Mouse (Mus musculus) neural tube, embryonic 15.5 days (tissue): Measurements from ENCODE around the gene Cldn19. TPM values are rescaled to one million over a fixed set of nuclear protein-coding genes. Genes with fewer than 3 reads are reported as not detected.

Source experiments
- ATAC-seq: fragments of 200-750 bp; cut with Nextera tagmentation; 2 replicates; pipeline ENCODE4 v1.8.0; 2017; ENCODE audit warnings: mild to moderate bottlenecking, moderate TSS enrichment, moderate library complexity; ENCODE audit not compliant: low FRiP score
- H3K27ac ChIP-seq: fragments of 300-500 bp; sonication (generic); replicated peaks from 2 replicates; pipeline ENCODE4 v1.5.1; 2015; ENCODE audit warnings: mild to moderate bottlenecking, inconsistent platforms
- H3K27me3 ChIP-seq: fragments of 300-500 bp; sonication (generic); replicated peaks from 2 replicates; pipeline ENCODE4 v1.6.1; 2015; ENCODE audit warnings: inconsistent platforms
- H3K36me3 ChIP-seq: fragments of 300-500 bp; sonication (generic); 2 replicates; pipeline ENCODE4 v1.6.1; 2015; ENCODE audit warnings: inconsistent platforms
- H3K4me1 ChIP-seq: fragments of 300-500 bp; sonication (generic); 2 replicates; pipeline ENCODE4 v1.6.1; 2015; ENCODE audit warnings: inconsistent platforms
- H3K4me2 ChIP-seq: fragments of 300-500 bp; sonication (generic); 2 replicates; pipeline ENCODE4 v1.6.1; 2015; ENCODE audit warnings: inconsistent platforms, mild to moderate bottlenecking, moderate library complexity
- H3K4me3 ChIP-seq: fragments of 300-500 bp; sonication (generic); replicated peaks from 2 replicates; pipeline ENCODE4 v1.5.1; 2015; ENCODE audit warnings: mild to moderate bottlenecking, inconsistent platforms
- H3K9ac ChIP-seq: fragments of 300-500 bp; sonication (generic); replicated peaks from 2 replicates; pipeline ENCODE4 v1.6.1; 2015; ENCODE audit warnings: mild to moderate bottlenecking, inconsistent platforms
- H3K9me3 ChIP-seq: fragments of 300-500 bp; sonication (generic); replicated peaks from 2 replicates; pipeline ENCODE4 v1.6.1; 2016; ENCODE audit warnings: inconsistent platforms
- WGBS: fragments of 180-500 bp; shearing (Covaris S2); methylation state at CpG from one replicate; pipeline ENCODE4 v1.1.7; 2015; ENCODE audit warnings: mixed read lengths; 5-methylcytosine and 5-hydroxymethylcytosine counted together
- polyA plus RNA-seq: library from polyadenylated mRNA; unstranded; fragments of >200 nt; fragmentation: Nextera tagmentation; extraction: Ambion mirVana; gene quantifications from 2 replicates; pipeline ENCODE4 v1.2.1, GENCODE M21; 2015

The Cldn19 gene
- 0.36 and 0.81 TPM in 2 replicates for polyA plus RNA-seq

- WGBS, result 80% methylated on average over 12 of the region's 12 CpGs
- peak within 1 kb of the TSS; percentile 63 for H3K27ac ChIP-seq
- no peak within 1 kb of the TSS for H3K4me3 ChIP-seq
- no peak within 1 kb of the TSS for H3K9ac ChIP-seq
- no peaks in the 10 kb centered on the region for H3K27me3 ChIP-seq
- no peaks in the 10 kb centered on the region for H3K9me3 ChIP-seq
- no peak for ATAC-seq
- H3K4me1 ChIP-seq, result peaks cover 10% of the 10 kb centered on the region
- no peak within 1 kb of the TSS for H3K4me2 ChIP-seq
- no peaks in the 10 kb centered on the region for H3K36me3 ChIP-seq
These were observed at the start of gene Cldn19 for GRCm38 (mm10) chr4:119255351-119255750. Gene Cldn19 (plus strand): TSS chr4:119255414.

GRCm38 (mm10) chr4:119216667-119217066 lies 38.5 kb upstream of the Cldn19 start:
- no peak for ATAC-seq
- Histone ChIP-seq H3K4me2 (no peak overlapping the region), H3K4me3 (no peak overlapping the region), H3K9me3 (no peaks in the 10 kb centered on the region), H3K36me3 (no peaks in the 10 kb centered on the region), H3K9ac (no peak overlapping the region), H3K27ac (no peak overlapping the region), H3K4me1 (no peaks in the 10 kb centered on the region; the same call in 1 of the 2 replicates), H3K27me3 (0 out of 2 replicates have a peak, but pooled peaks cover 3% of the 10 kb centered on the region)
- WGBS, result 74% methylated on average over 8 of the region's 8 CpGs

GRCm38 (mm10) chr4:119218169-119218568 lies 37.0 kb upstream of the Cldn19 start, which contains the start of gene Tmem269:
Gene Tmem269 (minus strand): TSS chr4:119218217.
- Histone ChIP-seq H3K9ac (no peak within 1 kb of the TSS), H3K9me3 (no peaks in the 10 kb centered on the region), H3K4me1 (no peaks in the 10 kb centered on the region; the same call in 1 of the 2 replicates), H3K4me3 (no peak within 1 kb of the TSS), H3K27ac (no peak within 1 kb of the TSS), H3K36me3 (no peaks in the 10 kb centered on the region), H3K4me2 (no peak within 1 kb of the TSS), H3K27me3 (0 out of 2 replicates have a peak, but pooled peaks cover 3% of the 10 kb centered on the region)
- no peak for ATAC-seq
- 12% methylated on average over 11 of the region's 11 CpGs for WGBS

GRCm38 (mm10) chr4:119223696-119224095 lies 31.5 kb upstream of the Cldn19 start:
- peaks cover 38% of the 10 kb centered on the region for H3K36me3 ChIP-seq
- no peak overlapping the region for H3K4me3 ChIP-seq
- H3K9ac ChIP-seq, result no peak overlapping the region
- H3K4me1 ChIP-seq, result no peaks in the 10 kb centered on the region
- H3K9me3 ChIP-seq, result no peaks in the 10 kb centered on the region
- WGBS, result 88% methylated on average over 1 of the region's 1 CpGs
- no peak for ATAC-seq
- H3K27me3 ChIP-seq, result 0 out of 2 replicates have a peak, but pooled peaks cover 3% of the 10 kb centered on the region
- H3K27ac ChIP-seq, result no peak overlapping the region
- no peak overlapping the region for H3K4me2 ChIP-seq

DNA sequence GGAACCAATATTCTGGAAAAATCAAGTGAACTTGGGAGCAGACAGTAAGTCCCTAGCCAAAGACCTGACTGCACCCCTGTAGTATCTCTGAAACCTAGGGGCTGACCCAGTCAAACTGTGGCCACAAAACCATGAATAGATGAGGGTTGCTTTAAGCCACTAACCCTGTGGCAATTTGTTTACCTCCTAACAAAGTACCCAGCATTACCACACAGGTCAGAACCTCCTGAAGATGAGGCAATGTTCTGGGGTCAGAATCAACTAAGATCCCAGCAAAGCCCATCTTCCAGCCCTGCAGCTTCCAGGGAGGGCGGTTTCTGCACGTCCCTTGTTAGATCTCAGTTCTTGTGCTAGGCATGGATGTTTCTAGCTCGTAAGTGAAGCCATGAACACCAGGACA lies 30.7 kb upstream of the Cldn19 start:
- Histone ChIP-seq H3K9ac (no peak overlapping the region), H3K36me3 (peaks cover 38% of the 10 kb centered on the region), H3K27me3 (no peaks in the 10 kb centered on the region), H3K4me3 (no peak overlapping the region), H3K4me1 (no peaks in the 10 kb centered on the region), H3K9me3 (no peaks in the 10 kb centered on the region), H3K4me2 (no peak overlapping the region), H3K27ac (no peak overlapping the region)
- no peak for ATAC-seq
- 95% methylated on average over 3 of the region's 3 CpGs for WGBS

- 93% methylated on average over 9 of the region's 9 CpGs for WGBS
- no peak overlapping the region for H3K4me3 ChIP-seq
- H3K4me1 ChIP-seq, result no peaks in the 10 kb centered on the region
- H3K9ac ChIP-seq, result no peak overlapping the region
- peaks cover 38% of the 10 kb centered on the region for H3K36me3 ChIP-seq
- H3K27me3 ChIP-seq, result no peaks in the 10 kb centered on the region
- no peaks in the 10 kb centered on the region for H3K9me3 ChIP-seq
- no peak overlapping the region for H3K27ac ChIP-seq
- no peak overlapping the region for H3K4me2 ChIP-seq
- ATAC-seq, result no peak
These were observed 29.5 kb upstream of the Cldn19 start for GRCm38 (mm10) chr4:119225719-119226118.

DNA sequence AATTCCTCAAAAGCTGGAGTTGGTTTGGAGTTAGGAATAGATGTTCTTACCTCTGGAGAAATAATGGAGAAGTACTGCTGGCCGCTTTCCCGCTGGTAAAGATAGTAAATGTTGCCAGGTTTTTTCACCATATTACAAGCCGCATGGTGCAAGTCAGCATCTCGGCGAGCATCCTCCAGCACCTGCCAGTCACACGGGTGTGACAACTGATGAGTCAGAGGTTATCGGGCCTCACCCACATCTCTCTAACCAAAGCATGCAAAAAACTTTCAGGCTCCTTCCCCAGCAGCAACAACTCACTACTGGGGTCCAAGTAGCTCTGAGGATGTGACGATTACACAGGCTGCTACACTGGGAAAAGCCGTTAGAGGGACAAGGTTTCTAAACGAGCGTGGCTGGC lies 28.5 kb upstream of the Cldn19 start:
- no peaks in the 10 kb centered on the region for H3K9me3 ChIP-seq
- H3K9ac ChIP-seq, result no peak overlapping the region
- H3K27ac ChIP-seq, result no peak overlapping the region
- H3K4me2 ChIP-seq, result no peak overlapping the region
- H3K4me1 ChIP-seq, result peaks cover 4% of the 10 kb centered on the region; the same call in 1 of the 2 replicates
- no peak for ATAC-seq
- peaks cover 38% of the 10 kb centered on the region for H3K36me3 ChIP-seq
- no peaks in the 10 kb centered on the region for H3K27me3 ChIP-seq
- no peak overlapping the region for H3K4me3 ChIP-seq
- 94% methylated on average over 11 of the region's 11 CpGs for WGBS

DNA sequence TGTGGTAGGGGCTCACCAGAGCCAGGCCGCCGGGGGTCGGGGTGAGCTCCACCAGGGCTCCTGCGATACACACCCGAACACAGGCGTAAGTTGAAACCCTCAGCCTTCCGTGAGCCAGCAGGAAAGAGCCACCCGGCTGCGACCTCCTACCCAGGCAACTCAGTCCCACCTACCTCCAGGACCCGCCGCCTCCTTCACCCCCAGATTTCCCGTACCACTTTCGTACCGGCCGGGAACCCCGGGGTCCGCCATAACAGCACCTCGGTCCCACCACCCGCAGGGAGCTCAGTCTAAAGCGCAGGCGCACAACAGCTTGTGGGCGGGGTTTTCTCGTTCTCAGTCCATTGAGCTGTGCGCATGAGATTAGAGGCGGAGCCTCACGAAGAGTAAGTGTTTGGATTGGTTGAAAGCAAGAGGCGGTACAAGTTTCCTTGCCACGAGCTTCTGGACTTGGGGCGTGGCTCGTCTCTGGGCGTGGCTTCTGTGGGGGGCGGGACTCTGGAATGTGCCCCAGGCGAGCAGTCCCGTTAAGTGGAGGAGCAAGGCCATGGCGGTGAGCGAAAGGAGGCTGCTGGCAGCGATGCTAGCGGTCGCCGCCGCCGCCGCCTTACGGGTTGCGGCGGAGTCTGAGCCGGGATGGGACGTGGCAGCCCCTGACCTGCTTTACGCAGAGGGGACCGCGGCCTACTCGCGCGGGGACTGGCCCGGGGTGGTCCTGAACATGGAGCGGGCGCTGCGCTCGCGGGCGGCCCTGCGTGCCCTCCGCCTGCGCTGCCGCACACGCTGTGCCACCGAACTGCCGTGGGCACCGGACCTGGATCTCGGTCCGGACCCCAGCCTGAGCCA lies 22.6 kb upstream of the Cldn19 start, which contains the start of the genes AU022252 and P3h1:
AU022252 (minus strand) TSS at position 303 of the 846 bp plus-strand sequence.
P3h1 (plus strand) TSS at position 506 of the 846 bp plus-strand sequence.
- no peaks in the 10 kb centered on the region for H3K27me3 ChIP-seq
- no peaks in the 10 kb centered on the region for H3K9me3 ChIP-seq
- H3K4me3 ChIP-seq, result peak within 1 kb of the TSS; percentile 87
- under 1% methylated on average over 61 of the region's 71 CpGs for WGBS
- H3K4me2 ChIP-seq, result peak within 1 kb of the TSS; percentile 76
- peak within 1 kb of the TSS; percentile 81 for H3K27ac ChIP-seq
- H3K36me3 ChIP-seq, result peaks cover 19% of the 10 kb centered on the region
- H3K9ac ChIP-seq, result peak within 1 kb of the TSS; percentile 72
- peaks cover 19% of the 10 kb centered on the region for H3K4me1 ChIP-seq
- peak; percentile 98 for ATAC-seq

DNA sequence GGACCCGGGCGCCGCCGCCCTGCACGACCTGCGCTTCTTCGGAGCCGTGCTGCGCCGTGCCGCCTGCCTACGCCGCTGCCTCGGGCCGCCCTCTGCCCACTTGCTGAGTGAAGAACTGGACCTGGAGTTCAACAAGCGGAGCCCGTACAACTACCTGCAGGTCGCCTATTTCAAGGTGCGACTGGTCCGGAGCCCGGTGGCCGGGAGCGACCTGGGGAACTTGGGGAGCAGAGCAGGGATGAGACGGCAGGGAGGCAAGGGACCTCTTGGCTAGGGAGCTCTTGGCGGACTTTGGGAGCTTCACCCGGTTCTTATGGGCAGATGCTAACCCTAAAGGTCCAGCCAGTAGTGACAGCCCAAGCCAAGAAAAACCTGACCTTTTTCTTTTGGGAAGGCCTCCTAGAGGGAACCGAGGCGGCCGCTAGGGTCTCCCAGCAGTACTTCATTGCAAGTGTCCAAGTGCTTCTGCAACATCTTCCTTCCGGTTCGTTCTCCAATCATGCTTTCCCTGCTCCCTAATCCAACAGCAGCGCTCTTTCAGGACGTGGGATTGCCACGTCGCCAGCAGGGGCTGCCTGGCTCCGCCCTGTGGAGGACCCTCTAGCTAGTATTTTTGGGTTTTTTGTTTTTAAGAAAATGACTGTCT lies 21.8 kb upstream of the Cldn19 start:
- peak overlapping the region; percentile 72 for H3K9ac ChIP-seq
- 1% methylated on average over 36 of the region's 36 CpGs for WGBS
- H3K27me3 ChIP-seq, result no peaks in the 10 kb centered on the region
- peak overlapping the region; percentile 81 for H3K27ac ChIP-seq
- H3K9me3 ChIP-seq, result no peaks in the 10 kb centered on the region
- H3K36me3 ChIP-seq, result peaks cover 23% of the 10 kb centered on the region
- H3K4me2 ChIP-seq, result peak overlapping the region; percentile 76
- peaks cover 19% of the 10 kb centered on the region for H3K4me1 ChIP-seq
- peak overlapping the region; percentile 87 for H3K4me3 ChIP-seq
- peak; percentile 53 for ATAC-seq

DNA sequence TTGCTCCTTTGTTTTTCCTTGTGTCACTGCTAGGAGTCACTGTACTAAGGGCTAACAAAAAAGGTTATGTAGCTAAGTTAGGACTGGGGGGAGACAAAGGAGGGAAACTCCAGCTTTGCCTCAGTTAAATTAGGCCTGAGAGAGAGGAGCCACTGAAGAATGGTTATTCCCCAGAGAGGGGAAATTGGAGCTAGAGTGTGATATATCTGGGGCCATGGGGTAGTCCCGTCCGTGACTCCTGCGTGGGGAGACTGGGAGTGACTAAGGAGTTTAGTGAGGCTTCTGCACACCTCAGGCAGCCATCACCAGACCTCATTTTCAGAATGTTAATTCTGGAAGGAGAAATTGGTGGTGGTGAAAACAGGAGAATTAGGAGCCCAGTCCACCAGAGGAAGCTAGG lies 20.9 kb upstream of the Cldn19 start:
- WGBS, result 87% methylated on average over 3 of the region's 3 CpGs
- Histone ChIP-seq H3K9ac (peak overlapping the region; percentile 72), H3K27ac (peak overlapping the region; percentile 81; the same call in 1 of the 2 replicates), H3K9me3 (no peaks in the 10 kb centered on the region), H3K4me2 (peak overlapping the region; percentile 76), H3K36me3 (peaks cover 24% of the 10 kb centered on the region), H3K27me3 (no peaks in the 10 kb centered on the region), H3K4me3 (peak overlapping the region; percentile 87), H3K4me1 (peaks cover 20% of the 10 kb centered on the region)
- ATAC-seq, result no peak

DNA sequence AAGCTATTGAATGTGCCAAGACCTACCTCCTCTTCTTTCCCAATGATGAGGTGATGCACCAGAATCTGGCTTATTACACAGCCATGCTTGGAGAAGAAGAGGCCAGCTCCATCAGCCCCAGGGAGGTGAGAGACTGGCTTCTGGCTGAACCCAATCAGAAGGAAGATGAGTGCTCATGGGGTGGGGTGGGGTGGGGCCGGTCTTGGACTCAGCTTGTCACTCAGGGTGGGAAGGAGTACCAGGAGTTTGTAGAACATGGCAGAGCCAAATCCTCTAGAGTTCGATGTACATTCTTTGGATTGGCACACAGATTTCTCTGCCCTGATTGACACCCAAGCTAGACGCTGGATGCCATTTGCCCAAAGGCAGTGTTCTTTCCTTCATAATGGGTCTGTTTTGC lies 16.6 kb upstream of the Cldn19 start:
- Histone ChIP-seq H3K27me3 (no peaks in the 10 kb centered on the region), H3K9ac (no peak overlapping the region), H3K27ac (peak overlapping the region; percentile 14; the same call in 1 of the 2 replicates), H3K4me2 (no peak overlapping the region), H3K9me3 (no peaks in the 10 kb centered on the region), H3K36me3 (peaks cover 50% of the 10 kb centered on the region), H3K4me3 (no peak overlapping the region), H3K4me1 (peaks cover 16% of the 10 kb centered on the region)
- no peak for ATAC-seq
- 82% methylated on average over 3 of the region's 3 CpGs for WGBS
